Mouse (Mus musculus): ENCODE results near the gene Cyfip1.

GRCm38 (mm10) chr7:55827551-55827950, 14.0 kb upstream of the Cyfip1 start:
- TF ChIP-seq CTCF (conservative IDR thresholded peaks at IDR 0.05; ENCODE audit: insufficient read depth, insufficient read length, low read depth, low read length) (no peak), POLR2A (IDR thresholded peaks at IDR 0.05; ENCODE audit: low read depth, low read length) (no peak)
